Mouse (Mus musculus): ENCODE data around the gene Rps15. TPM values are rescaled to one million over a fixed set of nuclear protein-coding genes. Genes with fewer than 3 reads are reported as not detected.

The Rps15 gene
- polyA plus RNA-seq, 1 experiment = 2,371 TPM

DNA sequence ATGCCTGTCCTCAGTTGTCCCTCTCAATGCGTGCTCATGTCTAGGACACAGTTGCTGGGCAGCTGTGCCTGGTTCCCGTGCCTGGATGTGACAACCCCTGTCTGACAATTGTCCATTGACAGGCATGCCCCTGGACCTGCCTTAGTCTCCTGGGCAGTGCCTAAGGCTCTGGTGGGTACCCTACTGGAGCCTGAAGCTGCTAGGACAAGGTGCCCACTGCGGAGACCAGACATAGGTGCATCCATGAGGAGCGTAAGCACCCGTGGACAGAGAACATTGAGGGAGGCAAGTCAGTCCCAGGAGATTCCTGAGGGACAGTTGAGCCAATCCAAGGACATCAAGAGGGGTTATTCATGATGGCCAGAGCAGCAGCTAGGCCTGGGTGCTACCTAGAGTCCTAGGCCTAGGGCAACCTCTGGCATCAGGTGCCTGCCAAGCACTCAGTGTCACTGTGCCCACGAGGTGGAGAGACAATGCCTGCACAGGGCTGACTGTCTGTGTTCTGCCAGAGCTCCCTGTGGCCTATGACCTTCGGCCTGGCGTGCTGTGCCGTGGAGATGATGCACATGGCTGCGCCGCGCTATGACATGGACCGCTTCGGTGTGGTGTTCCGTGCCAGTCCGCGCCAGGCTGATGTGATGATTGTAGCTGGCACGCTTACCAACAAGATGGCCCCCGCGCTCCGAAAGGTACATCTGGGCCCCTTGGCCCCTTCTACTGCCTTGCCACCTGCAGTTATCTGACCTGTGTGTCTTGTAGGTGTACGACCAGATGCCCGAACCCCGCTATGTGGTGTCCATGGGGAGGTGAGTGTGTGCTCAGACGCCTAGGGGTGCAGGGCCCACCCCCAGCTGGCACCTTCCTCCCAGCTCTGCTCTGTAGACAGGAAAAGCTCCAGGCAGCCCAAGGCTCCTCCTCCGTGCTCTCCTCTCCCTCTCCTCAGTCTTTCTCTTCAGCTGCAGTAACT, 37.6 kb upstream of the Rps15 start:
- H3K27ac ChIP-seq (ENCODE audit: control insufficient read depth, insufficient read depth, low read length) = no peak overlapping the region
- peaks cover 26% of the 10 kb centered on the region for H3K36me3 ChIP-seq (ENCODE audit: control insufficient read depth, insufficient read depth, low read length)
- no peak for DNase-seq
- 97% methylated on average over 26 of the region's 26 CpGs for WGBS
- no peak for TF ChIP-seq POLR2A (IDR thresholded peaks at IDR 0.05; ENCODE audit: control insufficient read depth, extremely low read depth, insufficient read depth, low read length, poor library complexity)
- no peak for TF ChIP-seq CTCF (IDR thresholded peaks at IDR 0.05; ENCODE audit: borderline replicate concordance, control insufficient read depth, extremely low read depth, insufficient read depth, low read length, poor library complexity)
- H3K27me3 ChIP-seq (ENCODE audit: control insufficient read depth, insufficient read depth, low read length) = no peaks in the 10 kb centered on the region
- H3K4me3 ChIP-seq (ENCODE audit: control insufficient read depth, insufficient read depth, low read length) = no peak overlapping the region
- peaks cover 18% of the 10 kb centered on the region for H3K4me1 ChIP-seq (replicated peaks; ENCODE audit: control insufficient read depth, insufficient read depth, low read length)

DNA sequence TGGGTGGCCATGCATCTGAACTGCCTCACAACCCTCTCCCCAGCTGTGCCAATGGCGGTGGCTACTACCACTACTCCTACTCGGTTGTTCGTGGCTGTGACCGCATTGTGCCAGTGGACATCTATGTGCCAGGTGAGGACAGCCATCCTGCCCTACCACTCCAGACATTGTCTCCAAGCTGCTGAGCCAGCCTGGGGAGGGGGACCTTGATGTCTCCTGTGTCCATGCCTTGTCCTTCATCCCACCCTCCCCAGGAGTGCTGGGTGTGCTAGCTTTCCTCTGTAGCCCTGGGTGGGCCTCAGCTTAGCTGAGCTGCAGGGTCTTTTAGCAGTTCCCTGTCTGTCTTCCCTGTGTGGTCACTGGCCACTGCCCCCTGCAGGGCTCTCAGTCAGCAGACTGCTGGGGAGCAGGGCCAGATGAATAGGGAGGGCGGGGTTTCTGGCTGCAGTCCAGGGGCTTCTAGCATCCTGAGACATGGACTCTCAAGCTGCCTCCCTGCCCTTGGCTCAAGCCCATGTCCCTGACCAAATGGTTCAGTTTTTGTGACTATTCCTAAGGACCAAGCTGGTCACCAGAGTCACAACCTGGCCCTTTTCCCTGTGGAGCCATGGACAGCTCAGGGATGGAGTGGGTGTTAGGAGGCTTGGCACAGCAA, 36.2 kb upstream of the Rps15 start:
- DNase-seq = no peak
- no peak for TF ChIP-seq POLR2A (IDR thresholded peaks at IDR 0.05; ENCODE audit: control insufficient read depth, extremely low read depth, insufficient read depth, low read length, poor library complexity)
- no peak for TF ChIP-seq CTCF (IDR thresholded peaks at IDR 0.05; ENCODE audit: borderline replicate concordance, control insufficient read depth, extremely low read depth, insufficient read depth, low read length, poor library complexity)
- H3K27ac ChIP-seq (ENCODE audit: control insufficient read depth, insufficient read depth, low read length) = no peak overlapping the region
- peaks cover 26% of the 10 kb centered on the region for H3K36me3 ChIP-seq (ENCODE audit: control insufficient read depth, insufficient read depth, low read length)
- H3K4me1 ChIP-seq (replicated peaks; ENCODE audit: control insufficient read depth, insufficient read depth, low read length) = peaks cover 19% of the 10 kb centered on the region
- no peak overlapping the region for H3K4me3 ChIP-seq (ENCODE audit: control insufficient read depth, insufficient read depth, low read length)
- no peaks in the 10 kb centered on the region for H3K27me3 ChIP-seq (ENCODE audit: control insufficient read depth, insufficient read depth, low read length)
- WGBS = 98% methylated on average over 5 of the region's 5 CpGs

DNA sequence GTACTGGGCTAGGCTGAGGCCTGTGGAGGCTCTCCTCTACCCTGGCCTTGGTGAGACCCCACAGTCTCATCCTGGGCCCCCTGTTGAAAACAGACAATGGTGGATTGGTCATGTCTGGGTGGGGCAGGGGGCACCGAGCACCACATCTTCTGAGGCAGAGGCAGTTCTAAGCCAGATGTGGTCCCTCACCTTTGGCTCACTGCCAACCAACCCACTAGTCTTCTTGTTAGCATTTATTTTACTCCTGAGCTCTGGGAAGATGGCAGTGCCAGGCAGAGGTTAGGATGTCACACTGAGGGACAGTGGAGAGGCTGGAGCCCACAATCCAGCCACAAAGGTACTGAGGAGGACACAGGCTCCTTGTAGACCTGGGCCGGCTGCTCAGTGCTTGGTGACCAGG, 34.3 kb upstream of the Rps15 start:
- 66% methylated on average over 2 of the region's 2 CpGs for WGBS
- H3K27ac ChIP-seq (ENCODE audit: control insufficient read depth, insufficient read depth, low read length) = no peak overlapping the region
- no peaks in the 10 kb centered on the region for H3K27me3 ChIP-seq (ENCODE audit: control insufficient read depth, insufficient read depth, low read length)
- no peak overlapping the region for H3K4me3 ChIP-seq (ENCODE audit: control insufficient read depth, insufficient read depth, low read length)
- H3K36me3 ChIP-seq (ENCODE audit: control insufficient read depth, insufficient read depth, low read length) = peaks cover 26% of the 10 kb centered on the region
- peaks cover 27% of the 10 kb centered on the region for H3K4me1 ChIP-seq (replicated peaks; ENCODE audit: control insufficient read depth, insufficient read depth, low read length)
- DNase-seq = no peak
- TF ChIP-seq POLR2A (IDR thresholded peaks at IDR 0.05; ENCODE audit: control insufficient read depth, extremely low read depth, insufficient read depth, low read length, poor library complexity) (no peak), CTCF (IDR thresholded peaks at IDR 0.05; ENCODE audit: borderline replicate concordance, control insufficient read depth, extremely low read depth, insufficient read depth, low read length, poor library complexity) (no peak)

DNA sequence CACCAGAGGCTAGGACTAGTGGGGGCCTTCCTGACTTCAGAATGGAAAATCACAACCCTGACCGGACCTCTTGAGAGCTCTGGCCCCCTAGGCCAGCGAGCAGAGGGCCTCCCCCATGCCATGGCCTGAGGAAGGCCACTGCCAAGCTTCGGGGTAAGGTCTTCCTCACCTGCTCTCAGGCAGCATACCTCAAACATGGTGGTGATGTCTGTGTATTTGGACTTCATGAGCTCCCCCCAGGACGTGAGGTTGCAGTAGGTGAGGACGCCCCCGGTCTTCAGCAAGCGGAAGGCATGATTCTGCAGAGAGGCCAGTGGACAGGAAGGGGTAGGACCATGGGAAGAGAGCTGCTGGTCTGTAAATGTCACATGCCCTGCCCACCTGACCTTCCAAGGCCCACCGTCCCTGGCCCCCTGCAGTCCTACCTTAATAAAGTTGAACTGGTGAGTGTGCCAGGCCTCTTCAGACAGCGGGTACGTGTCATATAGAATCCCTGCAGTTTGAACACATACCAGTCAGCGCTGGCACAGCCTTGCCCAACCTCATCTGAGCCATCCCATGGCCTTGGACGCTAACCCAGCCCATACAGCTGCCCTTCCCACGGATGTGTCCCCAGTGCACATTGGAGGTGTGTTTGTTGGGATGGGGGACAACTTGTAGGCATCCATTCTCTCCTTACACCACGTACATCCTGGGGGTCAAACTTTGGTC, 33.3 kb upstream of the Rps15 start:
- H3K4me3 ChIP-seq (ENCODE audit: control insufficient read depth, insufficient read depth, low read length) = no peak overlapping the region
- DNase-seq = no peak
- H3K36me3 ChIP-seq (ENCODE audit: control insufficient read depth, insufficient read depth, low read length) = peaks cover 26% of the 10 kb centered on the region
- 98% methylated on average over 14 of the region's 14 CpGs for WGBS
- H3K27ac ChIP-seq (ENCODE audit: control insufficient read depth, insufficient read depth, low read length) = no peak overlapping the region
- TF ChIP-seq CTCF (IDR thresholded peaks at IDR 0.05; ENCODE audit: borderline replicate concordance, control insufficient read depth, extremely low read depth, insufficient read depth, low read length, poor library complexity) (no peak), POLR2A (IDR thresholded peaks at IDR 0.05; ENCODE audit: control insufficient read depth, extremely low read depth, insufficient read depth, low read length, poor library complexity) (no peak)
- peaks cover 27% of the 10 kb centered on the region for H3K4me1 ChIP-seq (replicated peaks; ENCODE audit: control insufficient read depth, insufficient read depth, low read length)
- no peaks in the 10 kb centered on the region for H3K27me3 ChIP-seq (ENCODE audit: control insufficient read depth, insufficient read depth, low read length)

GRCm38 (mm10) chr10:80259463-80259805, 32.8 kb upstream of the Rps15 start:
- Histone ChIP-seq H3K27ac (ENCODE audit: control insufficient read depth, insufficient read depth, low read length) (no peak overlapping the region), H3K36me3 (ENCODE audit: control insufficient read depth, insufficient read depth, low read length) (peaks cover 26% of the 10 kb centered on the region), H3K27me3 (ENCODE audit: control insufficient read depth, insufficient read depth, low read length) (no peaks in the 10 kb centered on the region), H3K4me1 (replicated peaks; ENCODE audit: control insufficient read depth, insufficient read depth, low read length) (peaks cover 27% of the 10 kb centered on the region), H3K4me3 (ENCODE audit: control insufficient read depth, insufficient read depth, low read length) (no peak overlapping the region)
- DNase-seq = no peak
- no peak for TF ChIP-seq CTCF (IDR thresholded peaks at IDR 0.05; ENCODE audit: borderline replicate concordance, control insufficient read depth, extremely low read depth, insufficient read depth, low read length, poor library complexity)
- no peak for TF ChIP-seq POLR2A (IDR thresholded peaks at IDR 0.05; ENCODE audit: control insufficient read depth, extremely low read depth, insufficient read depth, low read length, poor library complexity)
- WGBS = 98% methylated on average over 6 of the region's 6 CpGs
